Mouse (Mus musculus) hindbrain, embryonic 11.5 days (tissue): ENCODE results near the gene Sgo2a. TPM values are rescaled to one million over a fixed set of nuclear protein-coding genes. Genes with fewer than 3 reads are reported as not detected.

Experiments
- ATAC-seq: fragments of 200-750 bp; cut with Nextera tagmentation; 2 replicates; pipeline ENCODE4 v1.8.0; 2017; ENCODE audit warnings: mild to moderate bottlenecking, moderate TSS enrichment, moderate library complexity; ENCODE audit not compliant: low FRiP score
- DNase-seq: peaks from one replicate; pipeline ENCODE4 v3.0.0-alpha.2; 2015; ENCODE audit warnings: low spot score
- H3K27ac ChIP-seq: fragments of 300-500 bp; sonication (generic); 2 replicates; pipeline ENCODE4 v1.5.1; 2014; ENCODE audit warnings: mild to moderate bottlenecking, low read depth, low read length
- H3K27me3 ChIP-seq: fragments of 300-500 bp; sonication (generic); 2 replicates; pipeline ENCODE4 v1.6.1; 2014; ENCODE audit warnings: mild to moderate bottlenecking, low read length, moderate library complexity, mixed read lengths; ENCODE audit not compliant: control insufficient read depth, insufficient read depth
- H3K36me3 ChIP-seq: fragments of 300-500 bp; sonication (generic); 2 replicates; pipeline ENCODE4 v1.6.1; 2014; ENCODE audit warnings: mild to moderate bottlenecking, low read length, moderate library complexity, mixed read lengths; ENCODE audit not compliant: control insufficient read depth, insufficient read depth
- H3K4me1 ChIP-seq: fragments of 300-500 bp; sonication (generic); replicated peaks from 2 replicates; pipeline ENCODE4 v1.6.1; 2014; ENCODE audit warnings: low read length, mixed read lengths; ENCODE audit not compliant: control insufficient read depth, insufficient read depth
- H3K4me2 ChIP-seq: fragments of 300-500 bp; sonication (generic); replicated peaks from 2 replicates; pipeline ENCODE4 v1.6.1; 2014; ENCODE audit warnings: mild to moderate bottlenecking, low read depth, low read length
- H3K4me3 ChIP-seq: fragments of 300-500 bp; sonication (generic); 2 replicates; pipeline ENCODE4 v1.5.1; 2014; ENCODE audit warnings: low read depth, low read length
- H3K9ac ChIP-seq: fragments of 300-500 bp; sonication (generic); 2 replicates; pipeline ENCODE4 v1.6.1; 2014; ENCODE audit warnings: low read depth, low read length
- H3K9me3 ChIP-seq: fragments of 300-500 bp; sonication (generic); 2 replicates; pipeline ENCODE4 v1.6.1; 2016; ENCODE audit warnings: low read length; ENCODE audit not compliant: control insufficient read depth
- WGBS: fragments of 180-500 bp; shearing (Covaris S2); extraction: QIAGEN DNeasy Blood & Tissue Kit; methylation state at CpG from one replicate; pipeline ENCODE4 v1.1.7; 2014; 5-methylcytosine and 5-hydroxymethylcytosine counted together
- polyA plus RNA-seq: library from polyadenylated mRNA; unstranded; fragments of >200 nt; fragmentation: Nextera tagmentation; extraction: Ambion mirVana; gene quantifications from 2 replicates; pipeline ENCODE4 v1.2.1, GENCODE M21; 2014

Sgo2a gene
- polyA plus RNA-seq, 1 experiment from 2014 or later: 26.0 TPM

DNA sequence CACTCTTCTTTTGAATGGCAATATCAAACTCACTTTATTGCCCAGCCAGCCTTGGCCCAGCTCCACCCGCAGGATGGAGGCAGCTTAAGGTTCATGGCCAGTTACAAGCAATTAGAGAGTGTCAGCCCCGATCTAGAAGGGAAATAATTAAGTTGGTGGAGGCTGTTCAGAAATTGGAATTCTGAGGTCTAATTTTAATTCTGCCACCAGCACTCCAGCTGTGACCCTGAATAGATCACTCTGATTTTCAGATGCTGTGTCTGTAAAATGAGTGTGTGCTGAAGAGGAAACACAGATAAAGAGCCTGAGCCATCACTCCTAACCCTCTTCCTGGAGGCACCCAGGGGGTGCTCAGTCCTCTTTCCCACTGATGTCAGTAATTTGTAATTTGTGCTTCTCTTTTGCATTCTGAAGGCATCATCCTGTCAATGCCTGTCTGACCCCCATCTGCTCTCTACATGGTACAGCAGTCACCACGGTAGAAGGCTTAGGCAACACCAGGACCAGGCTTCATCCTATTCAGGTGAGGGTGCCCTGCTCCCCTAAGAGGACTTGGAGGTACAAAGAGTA is 51.0 kb downstream of the Sgo2a start:
- no peaks in the 10 kb centered on the region for H3K9me3 ChIP-seq
- H3K27me3 ChIP-seq: no peaks in the 10 kb centered on the region
- H3K9ac ChIP-seq: no peak overlapping the region
- no peaks in the 10 kb centered on the region for H3K4me1 ChIP-seq
- no peaks in the 10 kb centered on the region for H3K36me3 ChIP-seq
- no peak for DNase-seq
- H3K4me2 ChIP-seq: no peak overlapping the region
- peak; percentile 60 for ATAC-seq
- WGBS: 60% methylated on average over 3 of the region's 3 CpGs
- H3K27ac ChIP-seq: no peak overlapping the region
- H3K4me3 ChIP-seq: no peak overlapping the region

DNA sequence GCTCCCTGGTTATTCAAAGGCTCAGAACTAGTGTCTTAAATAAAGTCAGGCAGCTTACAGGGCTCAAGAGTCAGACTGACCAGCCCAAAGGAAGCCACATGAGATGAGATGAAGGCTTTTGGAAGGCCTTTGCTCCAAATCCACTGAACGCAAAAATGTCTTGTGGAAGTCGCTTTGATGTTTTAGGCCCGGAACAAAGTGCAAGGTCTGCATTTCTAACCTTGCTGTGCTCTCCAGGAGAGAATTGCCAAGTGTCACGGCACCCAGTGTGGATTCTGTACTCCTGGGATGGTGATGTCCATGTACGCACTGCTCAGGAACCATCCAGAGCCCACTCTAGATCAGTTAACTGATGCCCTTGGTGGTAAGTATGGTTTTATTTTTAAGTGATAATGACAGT is 53.4 kb downstream of the Sgo2a start:
- ATAC-seq (no peak), DNase-seq (no peak)
- 87% methylated on average over 5 of the region's 5 CpGs for WGBS
- Histone ChIP-seq H3K36me3 (no peaks in the 10 kb centered on the region), H3K27ac (no peak overlapping the region), H3K4me2 (no peak overlapping the region), H3K4me3 (no peak overlapping the region), H3K9me3 (no peaks in the 10 kb centered on the region), H3K4me1 (no peaks in the 10 kb centered on the region), H3K27me3 (no peaks in the 10 kb centered on the region), H3K9ac (no peak overlapping the region)

- H3K4me2 ChIP-seq: no peak overlapping the region
- 88% methylated on average over 11 of the region's 11 CpGs for WGBS
- no peak overlapping the region for H3K9ac ChIP-seq
- H3K9me3 ChIP-seq: no peaks in the 10 kb centered on the region
- H3K27me3 ChIP-seq: no peaks in the 10 kb centered on the region
- no peak overlapping the region for H3K27ac ChIP-seq
- no peaks in the 10 kb centered on the region for H3K4me1 ChIP-seq
- H3K4me3 ChIP-seq: no peak overlapping the region
- H3K36me3 ChIP-seq: no peaks in the 10 kb centered on the region
- DNase-seq (no peak), ATAC-seq (no peak)
Observed at GRCm38 (mm10) chr1:58055598-58055997, 59.8 kb downstream of the Sgo2a start.

DNA sequence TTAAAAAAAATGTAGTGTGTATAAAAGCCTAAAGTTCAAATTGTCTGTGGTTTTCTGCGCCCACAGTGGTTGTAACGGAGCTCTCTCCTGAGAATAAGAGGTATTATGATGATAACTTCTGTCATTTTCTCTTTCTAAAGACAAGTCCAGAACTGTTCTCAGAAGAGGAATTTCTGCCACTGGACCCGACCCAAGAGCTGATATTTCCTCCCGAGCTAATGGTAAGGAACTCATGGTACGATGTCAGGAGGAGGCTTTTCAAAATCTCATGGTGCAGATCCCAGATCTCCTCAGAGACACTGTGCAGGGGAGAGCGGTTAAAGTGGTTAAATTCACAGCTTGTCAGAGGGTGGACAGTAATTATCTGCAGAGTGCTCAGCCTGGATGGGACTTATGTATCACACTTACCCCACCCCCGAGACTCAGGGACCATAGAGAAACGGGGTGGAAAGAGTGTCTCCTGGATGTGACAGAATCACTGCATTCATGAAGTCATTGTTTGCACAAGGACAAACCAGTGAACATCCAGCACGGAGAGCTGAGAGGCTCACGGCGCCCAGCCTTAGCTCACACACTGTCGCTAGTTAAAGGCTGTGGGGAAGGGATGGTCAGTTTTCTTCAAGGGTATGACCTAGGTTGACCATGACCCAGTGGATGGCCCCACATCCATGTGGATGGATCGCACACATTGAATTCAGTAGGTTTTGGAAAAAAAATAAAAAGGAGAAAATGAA is 60.5 kb downstream of the Sgo2a start:
- no peak overlapping the region for H3K27ac ChIP-seq

GRCm38 (mm10) chr1:58056939-58057338 is 61.2 kb downstream of the Sgo2a start:
- ATAC-seq (no peak), DNase-seq (no peak)
- H3K4me2 ChIP-seq: no peak overlapping the region
- no peaks in the 10 kb centered on the region for H3K9me3 ChIP-seq
- H3K4me1 ChIP-seq: no peaks in the 10 kb centered on the region
- no peak overlapping the region for H3K27ac ChIP-seq
- WGBS: 87% methylated on average over 11 of the region's 11 CpGs
- H3K36me3 ChIP-seq: no peaks in the 10 kb centered on the region
- H3K27me3 ChIP-seq: no peaks in the 10 kb centered on the region
- H3K4me3 ChIP-seq: no peak overlapping the region
- no peak overlapping the region for H3K9ac ChIP-seq

More for the DNA sequence above, 60.5 kb downstream of the Sgo2a start:
- WGBS: 86% methylated on average over 13 of the region's 13 CpGs
- Histone ChIP-seq H3K9ac (no peak overlapping the region), H3K4me3 (no peak overlapping the region), H3K4me1 (no peaks in the 10 kb centered on the region), H3K4me2 (no peak overlapping the region), H3K36me3 (no peaks in the 10 kb centered on the region), H3K27me3 (no peaks in the 10 kb centered on the region), H3K9me3 (no peaks in the 10 kb centered on the region)
- no peak for ATAC-seq
- peak; percentile 7 for DNase-seq

DNA sequence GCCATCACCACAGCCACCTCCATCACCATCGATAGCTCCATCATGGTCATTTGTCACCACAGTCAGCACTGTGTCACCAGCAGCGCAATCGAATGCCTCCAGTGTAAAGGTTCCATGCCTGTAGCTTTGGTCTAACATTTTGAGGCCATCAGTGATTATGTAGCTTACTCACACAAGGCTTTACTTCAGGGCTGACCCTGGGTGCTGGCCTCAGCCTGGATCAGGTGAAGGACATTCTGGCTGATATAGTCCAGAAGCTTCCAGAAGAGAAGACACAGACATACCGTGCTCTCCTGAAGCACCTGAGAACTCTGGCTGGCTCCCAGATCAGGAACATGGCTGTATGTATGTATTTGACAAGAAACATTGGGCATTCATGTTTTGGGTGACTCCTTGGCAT is 63.1 kb downstream of the Sgo2a start:
- Histone ChIP-seq H3K27ac (no peak overlapping the region), H3K27me3 (no peaks in the 10 kb centered on the region), H3K4me2 (no peak overlapping the region), H3K36me3 (no peaks in the 10 kb centered on the region), H3K4me3 (no peak overlapping the region), H3K9me3 (no peaks in the 10 kb centered on the region), H3K9ac (no peak overlapping the region), H3K4me1 (no peaks in the 10 kb centered on the region)
- WGBS: 94% methylated on average over 4 of the region's 4 CpGs
- DNase-seq: no peak
- no peak for ATAC-seq

DNA sequence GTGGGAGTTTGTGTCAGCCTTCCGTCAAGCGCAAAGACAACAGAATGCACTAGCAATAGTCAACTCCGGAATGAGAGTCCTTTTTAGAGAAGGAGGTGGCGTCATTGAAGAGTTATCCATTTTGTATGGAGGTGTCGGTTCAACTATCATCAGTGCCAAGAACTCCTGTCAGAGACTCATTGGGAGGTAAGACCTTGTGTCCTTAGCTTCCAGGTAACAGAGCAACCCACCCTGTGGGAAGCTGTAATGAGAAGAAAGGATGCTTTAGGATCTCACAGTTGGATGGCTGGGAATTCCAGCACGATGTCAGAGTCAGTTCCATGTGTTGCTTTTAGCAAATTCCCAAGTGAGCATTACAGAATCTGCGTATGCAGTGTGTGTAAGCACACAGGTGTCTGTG is 66.4 kb downstream of the Sgo2a start:
- no peak overlapping the region for H3K4me2 ChIP-seq
- no peaks in the 10 kb centered on the region for H3K27me3 ChIP-seq
- no peaks in the 10 kb centered on the region for H3K36me3 ChIP-seq
- WGBS: 87% methylated on average over 7 of the region's 7 CpGs
- H3K9me3 ChIP-seq: no peaks in the 10 kb centered on the region
- no peak overlapping the region for H3K27ac ChIP-seq
- H3K4me1 ChIP-seq: no peaks in the 10 kb centered on the region
- no peak for ATAC-seq
- DNase-seq: no peak
- H3K4me3 ChIP-seq: no peak overlapping the region
- no peak overlapping the region for H3K9ac ChIP-seq

GRCm38 (mm10) chr1:58065151-58065550 is 69.4 kb downstream of the Sgo2a start:
- no peak overlapping the region for H3K4me3 ChIP-seq
- H3K9ac ChIP-seq: no peak overlapping the region
- H3K27me3 ChIP-seq: no peaks in the 10 kb centered on the region
- DNase-seq: no peak
- H3K9me3 ChIP-seq: no peaks in the 10 kb centered on the region
- no peaks in the 10 kb centered on the region for H3K36me3 ChIP-seq
- no peak for ATAC-seq
- 88% methylated on average over 5 of the region's 5 CpGs for WGBS
- no peak overlapping the region for H3K4me2 ChIP-seq
- no peaks in the 10 kb centered on the region for H3K4me1 ChIP-seq
- no peak overlapping the region for H3K27ac ChIP-seq

GRCm38 (mm10) chr1:58065606-58066005 is 69.8 kb downstream of the Sgo2a start:
- H3K27me3 ChIP-seq: no peaks in the 10 kb centered on the region
- no peaks in the 10 kb centered on the region for H3K4me1 ChIP-seq
- WGBS: 87% methylated on average over 3 of the region's 3 CpGs
- H3K9ac ChIP-seq: no peak overlapping the region
- H3K27ac ChIP-seq: no peak overlapping the region
- DNase-seq (no peak), ATAC-seq (no peak)
- H3K4me2 ChIP-seq: no peak overlapping the region
- no peaks in the 10 kb centered on the region for H3K9me3 ChIP-seq
- no peaks in the 10 kb centered on the region for H3K36me3 ChIP-seq
- no peak overlapping the region for H3K4me3 ChIP-seq
